Mouse (Mus musculus): ENCODE measurements around the gene 2900026A02Rik. TPM values are rescaled to one million over a fixed set of nuclear protein-coding genes. Genes with fewer than 3 reads are reported as not detected.
A peak's percentile ranks its signal among the peaks of the same experiment; 100 is the strongest.

Gene 2900026A02Rik
- polyA plus RNA-seq, 2 experiments = 7.1 to 13.6 TPM

DNA sequence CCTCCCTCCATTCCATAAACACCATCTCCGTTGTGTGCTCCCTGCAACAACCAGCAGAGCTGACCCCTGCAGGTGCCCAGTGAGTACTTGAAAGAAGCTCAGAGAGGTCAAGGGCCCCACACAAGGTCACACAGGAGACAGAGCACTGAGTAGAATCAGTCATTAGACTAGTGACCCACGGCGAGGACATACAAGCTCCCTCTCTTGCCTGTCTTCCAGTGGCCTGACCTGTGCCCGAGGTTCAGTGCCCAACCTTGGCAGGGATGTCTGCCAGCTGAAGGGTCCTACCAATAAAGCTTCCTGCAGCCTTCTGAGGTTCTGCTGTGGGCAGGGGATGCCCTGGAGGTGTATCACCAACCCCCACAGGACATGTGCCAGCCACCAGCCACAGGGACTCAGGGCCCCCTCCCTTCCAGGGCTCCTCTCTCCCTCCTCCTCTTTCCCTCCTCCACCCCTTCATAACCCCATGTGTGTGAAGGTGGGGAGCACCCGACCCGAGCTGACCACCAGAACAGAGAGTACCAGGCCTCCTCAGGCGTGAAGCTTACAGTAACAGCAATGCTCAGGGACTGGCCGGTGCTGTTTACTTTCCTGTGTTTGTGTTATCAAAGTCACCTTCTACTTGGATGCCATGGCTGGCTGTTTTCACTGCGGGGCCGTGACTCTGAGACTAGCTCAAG, 8.7 kb downstream of the 2900026A02Rik start:
- H3K9ac ChIP-seq (ENCODE audit: low read depth, low read length, severe bottlenecking) = no peak overlapping the region
- no peaks in the 10 kb centered on the region for H3K27me3 ChIP-seq (ENCODE audit: control insufficient read depth, insufficient read depth, low read length)
- ATAC-seq (ENCODE audit: low FRiP score, low read depth) (no peak), DNase-seq (ENCODE audit: low spot score) (no peak)
- H3K4me3 ChIP-seq (replicated peaks; ENCODE audit: low read length) = no peak overlapping the region
- H3K4me2 ChIP-seq (replicated peaks; ENCODE audit: low read depth, low read length, severe bottlenecking) = no peak overlapping the region
- H3K9me3 ChIP-seq (ENCODE audit: control insufficient read depth, low read length) = no peaks in the 10 kb centered on the region
- H3K27ac ChIP-seq (replicated peaks; ENCODE audit: low read depth, low read length) = no peak overlapping the region
- peaks cover 12% of the 10 kb centered on the region for H3K4me1 ChIP-seq (ENCODE audit: control insufficient read depth, insufficient read depth, low read length)
- 79% methylated on average over 10 of the region's 10 CpGs for WGBS
- H3K36me3 ChIP-seq (ENCODE audit: control insufficient read depth, insufficient read depth, low read length) = no peaks in the 10 kb centered on the region
- no peak for TF ChIP-seq POLR2A (IDR thresholded peaks at IDR 0.05; ENCODE audit: borderline replicate concordance, extremely low read depth, insufficient read depth, insufficient read length)

DNA sequence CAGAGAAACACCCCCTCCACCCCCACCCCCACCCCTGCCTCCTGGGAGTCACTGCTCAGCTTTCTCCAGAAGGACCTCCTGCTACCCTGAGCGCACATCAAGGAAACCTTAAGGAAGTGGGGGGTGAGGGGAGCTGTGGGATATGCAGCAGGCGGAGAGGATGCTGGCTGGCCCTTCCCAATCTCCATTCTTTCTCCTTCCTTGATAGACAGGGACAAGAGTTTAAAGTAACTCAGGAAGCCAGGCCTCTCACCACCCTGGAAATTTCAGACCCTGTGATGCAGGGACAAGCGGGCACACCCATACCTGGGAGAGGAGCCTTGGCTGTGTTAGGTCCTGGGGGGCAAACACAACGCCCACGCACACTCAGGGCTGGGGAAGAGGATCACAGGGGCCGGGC, 10.7 kb downstream of the 2900026A02Rik start:
- DNase-seq (ENCODE audit: low spot score) = no peak
- no peak overlapping the region for H3K27ac ChIP-seq (replicated peaks; ENCODE audit: low read depth, low read length)
- WGBS = 83% methylated on average over 6 of the region's 6 CpGs

DNA sequence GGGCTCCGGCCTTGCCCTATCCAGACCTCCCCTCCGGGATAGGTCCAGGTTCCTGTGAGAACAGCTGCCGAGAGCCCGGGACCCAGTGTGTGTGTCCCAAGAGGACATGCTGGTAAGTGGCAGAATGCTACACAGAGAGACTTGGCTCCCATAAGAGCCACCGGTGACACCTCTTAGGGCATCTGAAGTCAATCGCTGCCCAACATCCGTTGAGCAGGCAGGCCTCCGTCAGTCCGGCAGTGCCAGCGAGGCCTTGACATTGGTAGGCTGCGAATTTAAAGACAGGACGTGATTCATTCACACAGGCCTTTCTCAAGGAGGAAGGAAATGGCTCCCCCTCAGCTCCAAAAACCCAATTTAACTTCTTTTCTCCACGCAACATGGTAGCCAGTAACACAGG, 11.1 kb downstream of the 2900026A02Rik start:
- no peak overlapping the region for H3K4me2 ChIP-seq (replicated peaks; ENCODE audit: low read depth, low read length, severe bottlenecking)
- 0 out of 2 replicates have a peak overlapping the region, but pooled peaks have one; percentile 55 for H3K27ac ChIP-seq (replicated peaks; ENCODE audit: low read depth, low read length)
- H3K9ac ChIP-seq (ENCODE audit: low read depth, low read length, severe bottlenecking) = no peak overlapping the region
- H3K4me3 ChIP-seq (replicated peaks; ENCODE audit: low read length) = no peak overlapping the region
- WGBS = 84% methylated on average over 13 of the region's 13 CpGs
- no peaks in the 10 kb centered on the region for H3K36me3 ChIP-seq (ENCODE audit: control insufficient read depth, insufficient read depth, low read length)
- DNase-seq (ENCODE audit: low spot score) (no peak), ATAC-seq (ENCODE audit: low FRiP score, low read depth) (no peak)
- H3K9me3 ChIP-seq (ENCODE audit: control insufficient read depth, low read length) = no peaks in the 10 kb centered on the region
- TF ChIP-seq POLR2A (IDR thresholded peaks at IDR 0.05; ENCODE audit: borderline replicate concordance, extremely low read depth, insufficient read depth, insufficient read length) = no peak
- peaks cover 12% of the 10 kb centered on the region for H3K4me1 ChIP-seq (ENCODE audit: control insufficient read depth, insufficient read depth, low read length)
- H3K27me3 ChIP-seq (ENCODE audit: control insufficient read depth, insufficient read depth, low read length) = no peaks in the 10 kb centered on the region

More for the DNA sequence above, 10.7 kb downstream of the 2900026A02Rik start:
- ATAC-seq (ENCODE audit: low FRiP score, low read depth) = no peak
- H3K27me3 ChIP-seq (ENCODE audit: control insufficient read depth, insufficient read depth, low read length) = no peaks in the 10 kb centered on the region
- no peak for TF ChIP-seq POLR2A (IDR thresholded peaks at IDR 0.05; ENCODE audit: borderline replicate concordance, extremely low read depth, insufficient read depth, insufficient read length)
- no peak overlapping the region for H3K4me3 ChIP-seq (replicated peaks; ENCODE audit: low read length)
- peaks cover 12% of the 10 kb centered on the region for H3K4me1 ChIP-seq (ENCODE audit: control insufficient read depth, insufficient read depth, low read length)
- no peak overlapping the region for H3K9ac ChIP-seq (ENCODE audit: low read depth, low read length, severe bottlenecking)
- no peaks in the 10 kb centered on the region for H3K9me3 ChIP-seq (ENCODE audit: control insufficient read depth, low read length)
- H3K4me2 ChIP-seq (replicated peaks; ENCODE audit: low read depth, low read length, severe bottlenecking) = no peak overlapping the region
- H3K36me3 ChIP-seq (ENCODE audit: control insufficient read depth, insufficient read depth, low read length) = no peaks in the 10 kb centered on the region

DNA sequence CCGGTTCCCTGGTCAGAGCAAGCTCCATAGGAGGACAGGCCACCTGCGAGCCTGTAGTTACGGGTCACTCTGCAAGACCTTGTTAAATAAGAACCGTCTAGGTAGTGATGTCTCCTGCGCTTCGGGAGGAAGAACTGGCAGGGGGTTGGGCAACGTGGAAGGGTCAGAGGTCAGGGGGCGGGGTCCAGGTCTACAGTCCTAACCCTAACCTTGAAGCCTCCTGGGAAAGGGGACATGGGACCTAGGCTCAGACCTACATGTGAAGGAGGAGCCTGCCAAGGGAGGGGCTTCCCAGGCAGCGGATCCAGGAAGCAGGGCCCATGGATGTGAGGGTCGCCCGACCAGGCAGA, 11.7 kb downstream of the 2900026A02Rik start:
- TF ChIP-seq POLR2A (IDR thresholded peaks at IDR 0.05; ENCODE audit: borderline replicate concordance, extremely low read depth, insufficient read depth, insufficient read length) = no peak
- 48% methylated on average over 11 of the region's 11 CpGs for WGBS

DNA sequence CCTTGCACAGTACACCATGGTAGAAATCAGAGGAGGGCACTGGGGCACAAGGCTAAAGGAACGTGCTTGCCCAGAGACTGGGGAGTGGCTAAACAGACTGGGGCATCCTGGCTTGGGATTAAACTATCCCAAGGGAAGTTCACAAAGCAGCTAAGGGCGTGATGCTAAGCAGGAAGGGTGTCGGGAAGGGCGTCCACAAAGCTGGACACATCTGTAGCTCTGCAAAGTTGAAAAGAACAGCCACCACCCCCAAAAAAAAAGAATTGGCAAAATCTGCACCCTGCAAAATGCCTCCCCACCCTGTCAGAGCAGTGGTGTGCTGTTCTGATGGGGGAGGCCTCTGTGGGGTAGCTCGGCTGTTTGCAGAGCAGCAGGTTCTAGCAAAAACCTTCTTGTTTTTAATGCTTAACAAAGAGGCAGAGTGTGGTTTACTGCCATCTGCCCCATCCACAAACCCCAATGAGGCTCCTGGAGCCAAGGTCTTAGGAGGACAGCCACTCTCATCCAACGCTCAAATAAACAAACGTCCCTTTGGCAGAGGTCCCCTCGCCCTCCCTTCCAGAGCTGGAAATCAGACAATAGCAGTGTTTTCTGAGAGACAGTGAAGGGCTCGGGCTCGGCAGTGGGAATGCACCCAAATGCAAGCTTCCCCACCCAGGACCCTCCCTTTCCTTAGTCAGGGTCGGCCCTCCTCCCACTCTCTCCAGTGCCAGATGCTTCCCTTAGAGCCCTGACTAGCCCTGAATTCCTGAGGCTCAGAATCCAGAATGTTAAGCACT, 12.2 kb downstream of the 2900026A02Rik start:
- H3K4me3 ChIP-seq (replicated peaks; ENCODE audit: low read length) = no peak overlapping the region
- H3K4me1 ChIP-seq (ENCODE audit: control insufficient read depth, insufficient read depth, low read length) = peaks cover 12% of the 10 kb centered on the region
- DNase-seq (ENCODE audit: low spot score) = peak; percentile 59
- H3K9me3 ChIP-seq (ENCODE audit: control insufficient read depth, low read length) = no peaks in the 10 kb centered on the region
- 41% methylated on average over 11 of the region's 11 CpGs for WGBS
- no peak for TF ChIP-seq POLR2A (IDR thresholded peaks at IDR 0.05; ENCODE audit: borderline replicate concordance, extremely low read depth, insufficient read depth, insufficient read length)
- no peak overlapping the region for H3K4me2 ChIP-seq (replicated peaks; ENCODE audit: low read depth, low read length, severe bottlenecking)
- no peaks in the 10 kb centered on the region for H3K36me3 ChIP-seq (ENCODE audit: control insufficient read depth, insufficient read depth, low read length)
- no peak overlapping the region for H3K9ac ChIP-seq (ENCODE audit: low read depth, low read length, severe bottlenecking)
- H3K27ac ChIP-seq (replicated peaks; ENCODE audit: low read depth, low read length) = peak overlapping the region; percentile 55
- H3K27me3 ChIP-seq (ENCODE audit: control insufficient read depth, insufficient read depth, low read length) = no peaks in the 10 kb centered on the region
- ATAC-seq (ENCODE audit: low FRiP score, low read depth) = peak; percentile 31; the same call in 1 of the 2 replicates

More for the DNA sequence above, 11.7 kb downstream of the 2900026A02Rik start:
- DNase-seq (ENCODE audit: low spot score) (no peak), ATAC-seq (ENCODE audit: low FRiP score, low read depth) (peak; percentile 9; the same call in 1 of the 2 replicates)
- Histone ChIP-seq H3K4me2 (replicated peaks; ENCODE audit: low read depth, low read length, severe bottlenecking) (no peak overlapping the region), H3K4me1 (ENCODE audit: control insufficient read depth, insufficient read depth, low read length) (peaks cover 12% of the 10 kb centered on the region), H3K36me3 (ENCODE audit: control insufficient read depth, insufficient read depth, low read length) (no peaks in the 10 kb centered on the region), H3K9ac (ENCODE audit: low read depth, low read length, severe bottlenecking) (no peak overlapping the region), H3K27ac (replicated peaks; ENCODE audit: low read depth, low read length) (peak overlapping the region; percentile 55), H3K27me3 (ENCODE audit: control insufficient read depth, insufficient read depth, low read length) (no peaks in the 10 kb centered on the region), H3K9me3 (ENCODE audit: control insufficient read depth, low read length) (no peaks in the 10 kb centered on the region), H3K4me3 (replicated peaks; ENCODE audit: low read length) (no peak overlapping the region)

Measured in limb, embryonic 14.5 days (tissue).